Comparison of ENCODE assay signal across 8 mouse cellular contexts in the genomic region with DNA sequence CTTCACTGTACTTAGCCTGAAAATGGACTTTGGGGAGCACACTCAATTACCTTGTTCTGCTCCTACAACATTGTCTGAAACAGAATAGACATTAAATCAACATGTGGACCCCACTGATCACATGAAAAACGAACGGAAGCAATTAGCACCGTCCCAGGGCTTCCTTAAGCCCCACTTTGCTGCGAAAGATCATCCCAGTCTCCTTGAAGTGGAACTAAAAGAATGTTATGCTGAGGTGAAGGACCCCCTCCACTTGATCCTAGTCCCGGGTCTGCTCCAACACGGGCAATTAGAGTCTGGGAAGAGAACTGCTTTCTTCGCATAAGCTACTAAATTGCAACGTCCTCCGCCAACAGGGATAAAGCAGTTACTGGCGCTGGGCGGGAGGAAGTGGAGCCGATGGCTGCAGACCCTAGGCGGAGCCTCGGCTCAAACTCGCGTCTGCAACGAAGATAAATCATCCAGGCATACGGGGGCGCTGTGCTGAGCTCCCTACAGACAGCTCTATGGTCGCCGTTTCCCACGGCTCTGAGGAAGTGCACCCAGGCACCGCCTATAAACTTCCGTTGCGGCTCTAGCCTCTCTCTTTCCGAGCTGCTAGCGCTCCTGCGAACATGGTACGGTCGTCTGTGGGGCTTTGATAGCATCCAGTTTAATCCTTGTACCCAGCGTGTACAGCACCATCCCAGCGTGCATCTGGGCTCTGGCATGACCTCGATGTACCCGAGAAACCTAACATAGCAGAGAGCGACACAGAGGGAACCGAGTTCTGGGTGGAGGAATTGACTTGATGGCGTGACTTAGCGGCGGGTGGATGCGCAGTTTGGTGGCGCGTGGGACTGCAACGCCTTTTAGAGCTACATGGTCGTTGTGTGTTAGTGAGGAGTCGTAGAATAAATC. TPM values are rescaled to one million over a fixed set of nuclear protein-coding genes. Genes with fewer than 3 reads are reported as not detected.
A peak's percentile ranks its signal among the peaks of the same experiment; 100 is the strongest.
DNase-seq lines count a peak whose midpoint lies in the region; ATAC-seq lines count a peak whose summit lies in the region.

A gene (plus strand): TSS at position 552 of the 900 bp plus-strand sequence.

- peak within 1 kb of the TSS; percentile 66 for H3K4me2 ChIP-seq in hindbrain, embryonic 16.5 days (ENCODE audit: low read length)

- H3K27me3 ChIP-seq in hindbrain, embryonic 16.5 days (replicated peaks; ENCODE audit: control insufficient read depth, insufficient read depth, low read length) = no peaks in the 10 kb centered on the region

- peaks cover 5% of the 10 kb centered on the region; the same call in 1 of the 2 replicates for H3K36me3 ChIP-seq in hindbrain, embryonic 16.5 days (ENCODE audit: control insufficient read depth, insufficient read depth, low read length)
- 0 out of 2 replicates have a peak, but pooled peaks cover under 1% of the 10 kb centered on the region for H3K36me3 ChIP-seq in macrophage (ENCODE audit: inconsistent target)

- H3K9ac ChIP-seq in hindbrain, embryonic 16.5 days (ENCODE audit: low read depth, low read length) = peak within 1 kb of the TSS; percentile 65

- peak; percentile 71 for DNase-seq in WW6 (ENCODE audit: low read depth, low spot score)
- DNase-seq in cerebellum, postnatal 4 days (ENCODE audit: low spot score in 2 of 2) = peak; percentile 74 to 91
- peak; percentile 87 for DNase-seq in gastrocnemius, adult 18-20 months (ENCODE audit: low spot score)
- DNase-seq in left cerebral cortex, adult 18-20 months (ENCODE audit: low spot score in 2 of 2) = peak; percentile 82 to 88
- peak; percentile 88 for DNase-seq in right cerebral cortex, adult 18-20 months
- peak; percentile 41 for DNase-seq in urinary bladder, postnatal 10 days (ENCODE audit: low spot score)

- peak within 1 kb of the TSS; percentile 83 for H3K27ac ChIP-seq in hindbrain, embryonic 16.5 days (ENCODE audit: low read depth, low read length)
- H3K27ac ChIP-seq in macrophage = peak within 1 kb of the TSS; percentile 86

- H3K9me3 ChIP-seq in hindbrain, embryonic 16.5 days (ENCODE audit: control insufficient read depth, low read length) = no peaks in the 10 kb centered on the region

- peaks cover 6% of the 10 kb centered on the region for H3K4me1 ChIP-seq in hindbrain, embryonic 16.5 days (ENCODE audit: control insufficient read depth, insufficient read depth, low read depth, low read length)

- ATAC-seq in hindbrain, embryonic 16.5 days = peak; percentile 99

- 21% methylated on average over 45 of the region's 45 CpGs for WGBS in hindbrain, embryonic 16.5 days
- WGBS in macrophage (ENCODE audit: missing documents) = 17% methylated on average over 36 of the region's 45 CpGs

- H3K4me3 ChIP-seq in hindbrain, embryonic 16.5 days (ENCODE audit: low read length) = peak within 1 kb of the TSS; percentile 48
- H3K4me3 ChIP-seq in macrophage (ENCODE audit: inconsistent target) = peak within 1 kb of the TSS; percentile 46

- H3K79me2 ChIP-seq in macrophage (ENCODE audit: inconsistent target) = peaks cover 41% of the 10 kb centered on the region

RNA-seq across cellular contexts. Expression of the gene that starts here (rescaled TPM):
- total RNA-seq in gastrocnemius, adult 18-20 months (2021) = 100 to 1,000 TPM; 125 to 133 TPM
- polyA plus RNA-seq in hindbrain, embryonic 16.5 days (2015; fragmentation: Nextera tagmentation; extraction: Ambion mirVana) = 142 and 149 TPM in 2 replicates
- 100 to 1,000 TPM; 131 to 132 TPM for total RNA-seq in left cerebral cortex, adult 18-20 months (2021)
- total RNA-seq in macrophage (2018; cell fraction: chromatin; rRNA removed) = 100 to 1,000 TPM in 1 of 26 experiments, 10 to 100 TPM in 21, 1 to 10 TPM in 4; 6.0 to 117 (median 19.9) TPM
- total RNA-seq in macrophage (2018; cell fraction: cytosol; rRNA removed) = 100 to 1,000 TPM; 171 to 567 (median 285) TPM
- 10 to 100 TPM; 20.5 to 83.5 (median 44.0) TPM for total RNA-seq in macrophage (2018; cell fraction: nucleus; rRNA removed)
- polyA plus RNA-seq in macrophage (2018) = 215 to 617 TPM (median 581 TPM) in 3 replicates

Comparison
In these comparisons a context has a peak if more than half of its experiments do, and no peak if none do; other contexts are left out.
1. Peak in every context shown above with its lines: DNase-seq, ATAC-seq, H3K4me3 ChIP-seq and H3K27ac ChIP-seq.